Mouse (Mus musculus) stomach, postnatal 0 days (tissue): ENCODE measurements around the gene Rtn4r. TPM values are rescaled to one million over a fixed set of nuclear protein-coding genes. Genes with fewer than 3 reads are reported as not detected.
A peak's percentile ranks its signal among the peaks of the same experiment; 100 is the strongest.

Source experiments
- ATAC-seq: fragments of 200-750 bp; cut with Nextera tagmentation; 2 replicates; pipeline ENCODE4 v1.8.0; 2017; ENCODE audit not compliant: low FRiP score, low TSS enrichment
- DNase-seq: peaks from one replicate; pipeline ENCODE4 v3.0.0-alpha.2; 2016; ENCODE audit warnings: low spot score
- H3K27ac ChIP-seq: fragments of 300-500 bp; sonication (generic); replicated peaks from 2 replicates; pipeline ENCODE4 v1.5.1; 2014; ENCODE audit warnings: mild to moderate bottlenecking, control low read depth
- H3K27me3 ChIP-seq: fragments of 300-500 bp; sonication (generic); 2 replicates; pipeline ENCODE4 v1.6.1; 2014; ENCODE audit warnings: low read length; ENCODE audit not compliant: control insufficient read depth, insufficient read depth
- H3K36me3 ChIP-seq: fragments of 300-500 bp; sonication (generic); 2 replicates; pipeline ENCODE4 v1.6.1; 2014; ENCODE audit warnings: low read length, mixed read lengths; ENCODE audit not compliant: control insufficient read depth, insufficient read depth
- H3K4me1 ChIP-seq: fragments of 300-500 bp; sonication (generic); replicated peaks from 2 replicates; pipeline ENCODE4 v1.6.1; 2014; ENCODE audit warnings: antibody characterized with exemption; ENCODE audit not compliant: control insufficient read depth, insufficient read depth
- H3K4me2 ChIP-seq: fragments of 300-500 bp; sonication (generic); replicated peaks from 2 replicates; pipeline ENCODE4 v1.6.1; 2014; ENCODE audit warnings: low read depth, mild to moderate bottlenecking, control low read depth, moderate library complexity
- H3K4me3 ChIP-seq: fragments of 300-500 bp; sonication (generic); 2 replicates; pipeline ENCODE4 v1.5.1; 2014; ENCODE audit warnings: low read depth, low read length, control low read depth
- H3K9ac ChIP-seq: fragments of 300-500 bp; sonication (generic); 2 replicates; pipeline ENCODE4 v1.6.1; 2014; ENCODE audit warnings: mild to moderate bottlenecking, low read length, control low read depth, mixed read lengths
- H3K9me3 ChIP-seq: fragments of 300-500 bp; sonication (generic); 2 replicates; pipeline ENCODE4 v1.6.1; 2016; ENCODE audit warnings: low read length; ENCODE audit not compliant: control insufficient read depth
- CTCF ChIP-seq: IDR thresholded peaks from 2 replicates; pipeline ENCODE4 v1.5.1; 2016; ENCODE audit warnings: antibody characterized with exemption, low read depth, mild to moderate bottlenecking, moderate library complexity
- EP300 ChIP-seq: optimal IDR thresholded peaks from 2 replicates; pipeline ENCODE3; 2016; ENCODE audit warnings: antibody characterized with exemption
- WGBS: fragments of 180-500 bp; shearing (Covaris S2); extraction: QIAGEN DNeasy Blood & Tissue Kit; methylation state at CpG from one replicate; pipeline ENCODE4 v1.1.7; 2014; 5-methylcytosine and 5-hydroxymethylcytosine counted together
- polyA plus RNA-seq: library from polyadenylated mRNA; unstranded; fragments of >200 nt; fragmentation: Nextera tagmentation; extraction: Ambion mirVana; gene quantifications from 2 replicates; pipeline ENCODE4 v1.2.1, GENCODE M21; 2015

The Rtn4r gene
- polyA plus RNA-seq, 1 experiment from 2014 or later = 1.1 TPM

DNA sequence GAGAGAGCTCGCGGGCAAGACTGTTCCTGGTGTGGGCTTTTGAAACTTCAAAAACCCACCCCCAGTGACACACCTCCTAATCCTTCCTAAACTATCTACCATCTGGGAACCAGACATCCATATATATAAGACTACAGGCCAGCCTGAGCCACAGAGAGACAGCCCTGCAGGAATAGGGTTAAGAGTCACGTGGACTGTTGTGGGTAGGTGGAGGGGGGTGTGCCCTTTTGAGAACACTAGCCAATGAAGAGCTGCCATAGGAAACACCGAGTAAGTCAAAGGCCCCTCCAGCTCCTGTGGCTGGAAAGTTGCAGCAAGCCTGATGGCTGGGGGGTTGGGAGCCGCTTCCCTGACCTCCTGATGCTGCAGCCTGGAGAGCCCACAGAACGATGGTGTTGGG lies 23.6 kb upstream of the Rtn4r start:
- H3K27ac ChIP-seq = no peak overlapping the region
- no peak for DNase-seq
- ATAC-seq = no peak
- H3K9ac ChIP-seq = no peak overlapping the region
- H3K4me3 ChIP-seq = no peak overlapping the region
- H3K4me2 ChIP-seq = no peak overlapping the region
- no peaks in the 10 kb centered on the region for H3K9me3 ChIP-seq
- WGBS = 37% methylated on average over 6 of the region's 6 CpGs
- TF ChIP-seq EP300 = no peak
- TF ChIP-seq CTCF = no peak
- H3K4me1 ChIP-seq = no peaks in the 10 kb centered on the region
- no peaks in the 10 kb centered on the region for H3K36me3 ChIP-seq
- H3K27me3 ChIP-seq = no peaks in the 10 kb centered on the region

DNA sequence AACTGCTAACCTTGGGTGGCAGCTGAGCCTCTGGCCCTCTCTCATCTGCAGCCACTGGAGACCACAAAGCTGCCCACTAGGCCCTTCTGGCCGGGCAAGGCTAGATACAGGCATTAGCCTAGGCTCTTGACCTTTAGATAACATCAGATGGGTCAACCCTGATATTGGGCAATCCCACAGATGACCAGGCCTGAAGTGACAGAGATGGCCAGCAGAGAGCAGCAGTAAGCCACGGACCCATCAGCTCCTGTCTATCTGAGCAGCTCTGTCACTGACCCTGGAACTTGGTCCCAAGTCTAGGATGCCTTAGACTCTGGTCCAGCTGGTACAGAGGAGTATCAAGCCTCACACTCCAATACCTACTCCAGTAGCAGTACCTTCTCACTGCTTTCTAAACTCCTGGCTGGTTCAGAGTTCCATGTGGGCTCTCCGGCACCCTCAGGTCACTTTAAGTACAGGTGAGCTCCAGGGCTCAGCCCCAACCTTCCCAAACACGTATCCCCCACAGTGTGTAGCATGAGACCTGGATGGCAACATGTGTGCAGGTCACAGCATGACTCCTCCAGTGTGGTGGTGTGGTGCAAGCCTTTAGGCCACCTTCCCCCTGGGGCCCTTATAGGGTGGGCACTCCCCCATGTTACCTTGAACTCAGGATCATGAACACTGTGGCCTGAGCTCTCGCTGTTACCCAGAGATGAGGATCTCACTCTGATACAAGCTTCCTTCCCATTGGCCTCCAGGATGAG lies 19.0 kb upstream of the Rtn4r start:
- TF ChIP-seq CTCF (peak; percentile 88), EP300 (no peak)
- WGBS = 57% methylated on average over 5 of the region's 5 CpGs
- Histone ChIP-seq H3K4me1 (no peaks in the 10 kb centered on the region), H3K4me3 (no peak overlapping the region), H3K4me2 (no peak overlapping the region), H3K27ac (no peak overlapping the region), H3K9me3 (no peaks in the 10 kb centered on the region), H3K36me3 (no peaks in the 10 kb centered on the region), H3K9ac (no peak overlapping the region), H3K27me3 (no peaks in the 10 kb centered on the region)
- peak; percentile 74 for ATAC-seq
- peak; percentile 72 for DNase-seq

DNA sequence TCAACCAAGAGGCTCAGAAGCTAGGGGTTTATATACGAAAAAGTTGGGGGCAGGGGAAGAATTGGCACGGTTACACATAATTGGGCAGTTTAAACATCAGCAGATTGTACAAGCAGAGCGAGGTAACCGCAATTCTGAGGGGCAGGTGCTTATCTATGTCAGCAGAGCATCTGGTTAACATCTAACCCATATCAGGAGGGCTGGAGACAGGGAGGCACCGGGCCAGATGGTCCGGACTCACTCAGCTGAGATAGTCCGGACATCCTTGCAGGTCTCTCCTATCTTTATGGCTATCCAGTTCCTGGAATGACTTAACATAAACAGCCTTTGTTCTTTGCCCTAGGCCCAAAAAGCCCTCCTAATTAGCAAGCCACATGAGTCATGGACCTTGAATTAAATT lies 16.4 kb upstream of the Rtn4r start:
- DNase-seq (no peak), ATAC-seq (no peak)
- Histone ChIP-seq H3K9ac (no peak overlapping the region), H3K4me3 (no peak overlapping the region), H3K9me3 (no peaks in the 10 kb centered on the region), H3K27ac (no peak overlapping the region), H3K27me3 (no peaks in the 10 kb centered on the region), H3K4me2 (no peak overlapping the region), H3K4me1 (no peaks in the 10 kb centered on the region), H3K36me3 (no peaks in the 10 kb centered on the region)
- TF ChIP-seq EP300 (no peak), CTCF (no peak)
- 88% methylated on average over 7 of the region's 7 CpGs for WGBS

DNA sequence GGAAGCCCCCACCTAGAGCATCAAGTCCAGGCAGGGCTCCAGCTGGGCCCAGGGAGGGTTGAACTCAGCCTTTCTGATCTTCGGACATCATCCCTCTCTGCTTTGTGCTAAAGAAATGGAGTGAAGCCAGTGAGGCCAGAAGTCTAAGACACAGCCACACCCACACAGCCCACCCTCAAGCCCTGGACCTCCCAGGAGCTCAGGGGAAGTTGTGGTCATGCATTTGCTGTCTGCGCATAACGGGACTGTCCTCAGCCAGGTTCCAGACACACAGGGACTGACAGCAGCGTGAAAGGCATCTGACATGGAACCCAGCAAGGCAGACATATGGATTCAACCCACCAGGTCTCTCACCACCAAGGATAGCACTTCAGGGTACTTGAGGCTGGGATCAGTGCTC lies 11.0 kb upstream of the Rtn4r start:
- Histone ChIP-seq H3K4me2 (no peak overlapping the region), H3K4me3 (no peak overlapping the region), H3K9ac (no peak overlapping the region), H3K9me3 (no peaks in the 10 kb centered on the region), H3K27ac (no peak overlapping the region), H3K36me3 (no peaks in the 10 kb centered on the region), H3K4me1 (no peaks in the 10 kb centered on the region), H3K27me3 (no peaks in the 10 kb centered on the region)
- DNase-seq (no peak), ATAC-seq (no peak)
- WGBS = 71% methylated on average over 4 of the region's 4 CpGs
- TF ChIP-seq EP300 (no peak), CTCF (no peak)

DNA sequence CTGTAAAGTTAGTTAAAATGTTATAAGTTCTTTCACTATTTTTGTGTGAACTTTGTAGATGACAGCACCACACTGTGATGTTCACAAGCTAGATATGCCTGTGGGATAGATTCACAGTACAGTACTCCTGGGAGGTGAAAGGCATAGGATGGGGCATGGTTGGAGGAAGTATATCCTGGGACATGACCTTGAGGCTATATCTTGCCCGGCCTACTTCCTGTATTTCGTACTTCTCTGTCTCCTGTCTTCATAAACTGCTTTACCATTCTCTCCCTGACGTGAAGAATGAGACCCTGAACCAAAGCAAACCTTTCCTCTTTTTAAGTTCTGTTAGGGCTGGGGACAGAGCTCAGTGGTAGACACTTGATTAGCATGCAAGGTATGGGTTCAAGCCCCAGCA lies 9.2 kb upstream of the Rtn4r start:
- no peak overlapping the region for H3K4me2 ChIP-seq
- whole genome bisulfite sequencing = 71% methylated on average over 3 of the region's 3 CpGs
- H3K27me3 ChIP-seq = no peaks in the 10 kb centered on the region
- H3K4me3 ChIP-seq = no peak overlapping the region
- no peak overlapping the region for H3K27ac ChIP-seq
- H3K9me3 ChIP-seq = no peaks in the 10 kb centered on the region
- no peaks in the 10 kb centered on the region for H3K36me3 ChIP-seq
- DNase-seq (no peak), ATAC-seq (no peak)
- H3K4me1 ChIP-seq = no peaks in the 10 kb centered on the region
- TF ChIP-seq EP300 = no peak
- no peak for TF ChIP-seq CTCF
- no peak overlapping the region for H3K9ac ChIP-seq

DNA sequence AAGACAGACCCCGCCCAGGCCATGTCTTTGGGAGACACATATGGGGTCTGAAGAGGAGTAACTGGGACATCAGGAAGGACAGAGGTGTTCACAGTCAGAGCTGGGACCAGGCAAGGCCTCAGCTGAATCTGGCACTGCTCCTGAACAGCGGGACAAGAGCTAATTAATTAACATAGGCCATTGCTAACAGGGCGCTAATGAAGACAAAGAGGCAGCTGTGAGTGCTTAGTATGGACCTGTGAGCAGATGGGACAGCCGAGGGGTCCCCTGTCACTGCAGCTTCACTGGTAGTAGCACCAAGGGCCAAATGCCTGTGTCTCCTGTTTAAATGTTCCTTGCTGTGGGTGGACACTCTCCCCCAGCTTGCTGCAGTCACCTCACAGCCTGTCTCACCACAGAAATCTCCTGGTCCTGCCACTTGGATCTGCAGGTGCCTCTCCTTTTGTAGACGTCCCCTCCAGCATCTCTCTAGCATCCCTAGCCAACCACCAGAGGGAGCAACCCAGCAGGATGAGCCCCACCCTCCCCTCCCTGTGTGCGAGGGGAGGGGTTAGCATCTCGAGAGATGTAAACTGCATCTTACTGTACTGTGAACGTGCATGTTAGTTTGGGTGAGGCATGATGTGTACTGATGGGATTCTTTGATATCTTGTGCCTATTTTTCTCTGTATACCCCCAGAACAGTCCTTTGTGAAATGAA lies 8.3 kb upstream of the Rtn4r start:
- DNase-seq (peak; percentile 72), ATAC-seq (0 out of 2 replicates have a peak, but pooled peaks have one; percentile 31)
- no peaks in the 10 kb centered on the region for H3K9me3 ChIP-seq
- H3K4me1 ChIP-seq = no peaks in the 10 kb centered on the region
- H3K9ac ChIP-seq = no peak overlapping the region
- H3K4me3 ChIP-seq = no peak overlapping the region
- H3K36me3 ChIP-seq = no peaks in the 10 kb centered on the region
- H3K4me2 ChIP-seq = no peak overlapping the region
- TF ChIP-seq EP300 (no peak), CTCF (peak; percentile 90)
- WGBS = 20% methylated on average over 8 of the region's 8 CpGs
- no peak overlapping the region for H3K27ac ChIP-seq
- no peaks in the 10 kb centered on the region for H3K27me3 ChIP-seq
